1 mouse cellular context compared by ENCODE assay signal in genomic region chr4:138434347-138435316, GRCm38 (mm10).
TF ChIP-seq lines count a peak whose summit lies in the region.

TSS of gene Mul1 (plus strand) at chr4:138434671.

TF ChIP-seq in MEL, 35 proteins besides CTCF, POLR2A, EP300 and RAD21 (continued from another document):
- TF ChIP-seq KAT2A (conservative IDR thresholded peaks at IDR 0.05; ENCODE audit: low read depth, low read length) (no peak; the same call in 1 of the 2 replicates), GATA1 (IDR thresholded peaks at IDR 0.05; ENCODE audit: low read depth, low read length) (no peak), JUND (IDR thresholded peaks at IDR 0.05; ENCODE audit: low read depth, low read length) (no peak), BHLHE40 (IDR thresholded peaks at IDR 0.05; ENCODE audit: borderline replicate concordance, low read depth, low read length) (peak; percentile 22; the same call in 1 of the 2 replicates), SIN3A (IDR thresholded peaks at IDR 0.05; ENCODE audit: low read length) (peak; percentile 95)
TF ChIP-seq in MEL: peak in this region for 17.
